Mouse (Mus musculus): ENCODE data around the gene Fiz1.

- TF ChIP-seq CTCF (IDR thresholded peaks at IDR 0.05; ENCODE audit: low read depth, low read length) (peak; percentile 31; the same call in 1 of the 2 replicates), POLR2A (IDR thresholded peaks at IDR 0.05; ENCODE audit: extremely low read depth, insufficient read depth, low read length) (no peak)
Observed at GRCm38 (mm10) chr7:5047313-5047712, 32.8 kb upstream of the Fiz1 start.

Measured in liver, adult 2 months (tissue).